Mouse (Mus musculus) intestine, embryonic 15.5 days (tissue): ENCODE data around the gene Gm20388. TPM values are rescaled to one million over a fixed set of nuclear protein-coding genes. Genes with fewer than 3 reads are reported as not detected.

Experiments used
- ATAC-seq: fragments of 200-750 bp; cut with Nextera tagmentation; 2 replicates; pipeline ENCODE4 v1.8.0; 2017; ENCODE audit warnings: moderate TSS enrichment, moderate library complexity
- H3K27ac ChIP-seq: fragments of 300-500 bp; sonication (generic); 2 replicates; pipeline ENCODE4 v1.5.1; 2015; ENCODE audit warnings: mild to moderate bottlenecking, inconsistent platforms
- H3K27me3 ChIP-seq: fragments of 300-500 bp; sonication (generic); replicated peaks from 2 replicates; pipeline ENCODE4 v1.6.1; 2015; ENCODE audit warnings: inconsistent platforms
- H3K36me3 ChIP-seq: fragments of 300-500 bp; sonication (generic); 2 replicates; pipeline ENCODE4 v1.6.1; 2015; ENCODE audit warnings: inconsistent platforms
- H3K4me1 ChIP-seq: fragments of 300-500 bp; sonication (generic); replicated peaks from 2 replicates; pipeline ENCODE4 v1.6.1; 2015; ENCODE audit warnings: inconsistent platforms
- H3K4me2 ChIP-seq: fragments of 300-500 bp; sonication (generic); replicated peaks from 2 replicates; pipeline ENCODE4 v1.6.1; 2015; ENCODE audit warnings: mild to moderate bottlenecking, inconsistent platforms
- H3K4me3 ChIP-seq: fragments of 300-500 bp; sonication (generic); replicated peaks from 2 replicates; pipeline ENCODE4 v1.5.1; 2015; ENCODE audit warnings: inconsistent platforms
- H3K9ac ChIP-seq: fragments of 300-500 bp; sonication (generic); 2 replicates; pipeline ENCODE4 v1.6.1; 2015; ENCODE audit warnings: inconsistent platforms
- H3K9me3 ChIP-seq: fragments of 300-500 bp; sonication (generic); 2 replicates; pipeline ENCODE4 v1.6.1; 2016; ENCODE audit warnings: inconsistent platforms
- WGBS: fragments of 180-500 bp; shearing (Covaris S2); methylation state at CpG from one replicate; pipeline ENCODE4 v1.1.7; 2015; 5-methylcytosine and 5-hydroxymethylcytosine counted together
- polyA plus RNA-seq: library from polyadenylated mRNA; unstranded; fragments of >200 nt; fragmentation: Nextera tagmentation; extraction: Ambion mirVana; gene quantifications from 2 replicates; pipeline ENCODE4 v1.2.1, GENCODE M21; 2015

Gene Gm20388
- polyA plus RNA-seq, 1 experiment from 2014 or later, result not detected

DNA sequence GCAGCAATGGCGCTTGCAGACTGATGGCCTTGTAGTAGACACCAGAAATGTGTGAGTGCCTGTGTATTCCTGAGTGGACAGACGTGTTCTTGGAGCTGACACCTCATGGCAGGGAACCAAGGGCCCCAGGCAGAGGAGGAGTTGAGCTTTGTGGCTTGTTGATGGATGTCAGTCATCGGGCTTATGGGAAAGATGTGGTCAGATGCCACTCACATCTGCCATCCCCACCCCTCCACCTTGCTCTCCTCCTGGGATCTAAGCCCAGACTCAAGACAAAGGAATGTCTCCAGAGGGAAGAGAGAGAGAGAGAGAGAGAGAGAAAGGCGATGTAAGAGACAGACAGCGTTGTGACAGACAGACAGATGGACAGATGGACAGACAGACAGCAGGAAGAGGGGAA, 1378.7 kb downstream of the Gm20388 start:
- Histone ChIP-seq H3K9ac (no peak overlapping the region), H3K4me1 (peaks cover 6% of the 10 kb centered on the region), H3K4me2 (no peak overlapping the region), H3K4me3 (no peak overlapping the region), H3K27me3 (no peaks in the 10 kb centered on the region), H3K36me3 (no peaks in the 10 kb centered on the region), H3K9me3 (no peaks in the 10 kb centered on the region), H3K27ac (no peak overlapping the region)
- ATAC-seq, result no peak
- WGBS, result 80% methylated on average over 5 of the region's 5 CpGs

DNA sequence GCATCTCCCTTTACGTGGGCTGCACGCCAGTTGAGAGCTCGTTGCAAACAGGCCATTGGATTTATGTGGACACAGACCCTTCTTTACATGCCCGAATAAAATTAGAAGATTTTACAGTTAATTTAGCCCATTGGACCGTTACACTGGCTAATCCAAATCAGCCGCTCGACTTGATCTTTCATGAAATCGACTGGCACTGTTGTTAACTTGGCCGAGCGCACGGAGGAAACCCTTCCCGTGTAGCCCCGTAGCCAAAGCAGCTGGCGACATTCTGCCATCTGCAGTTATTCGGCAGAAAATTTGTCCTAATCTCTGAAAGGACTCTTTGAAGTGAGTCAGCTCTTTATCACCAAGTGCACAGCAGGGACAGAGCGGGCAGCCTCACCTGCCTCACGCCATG, 1379.9 kb downstream of the Gm20388 start:
- H3K27ac ChIP-seq, result no peak overlapping the region
- H3K9ac ChIP-seq, result no peak overlapping the region
- no peak overlapping the region for H3K4me2 ChIP-seq
- peaks cover 14% of the 10 kb centered on the region for H3K4me1 ChIP-seq
- H3K36me3 ChIP-seq, result no peaks in the 10 kb centered on the region
- no peak for ATAC-seq
- no peak overlapping the region for H3K4me3 ChIP-seq
- WGBS, result 89% methylated on average over 17 of the region's 17 CpGs
- H3K27me3 ChIP-seq, result peaks cover 3% of the 10 kb centered on the region; the same call in 1 of the 2 replicates
- no peaks in the 10 kb centered on the region for H3K9me3 ChIP-seq

DNA sequence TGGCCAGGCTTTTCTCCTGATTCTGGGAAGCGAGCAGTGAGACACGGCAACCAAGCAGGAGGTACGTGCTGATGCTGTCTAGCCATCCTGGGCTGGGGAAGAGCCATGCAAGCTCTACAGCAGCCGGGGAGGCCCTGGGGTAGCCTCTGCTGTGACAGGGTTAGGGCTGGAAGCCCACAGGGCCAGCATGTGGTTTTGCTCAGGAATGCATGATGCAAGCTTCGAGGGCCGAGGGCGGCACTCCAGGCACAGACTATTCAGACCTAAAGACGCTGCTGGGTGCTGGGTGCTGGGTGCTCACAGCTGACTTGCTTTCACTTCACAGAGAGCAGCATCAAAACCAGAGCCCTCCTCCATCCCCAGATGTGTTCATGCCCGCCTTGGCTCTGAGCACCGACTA, 1382.8 kb downstream of the Gm20388 start:
- no peaks in the 10 kb centered on the region for H3K36me3 ChIP-seq
- WGBS, result 82% methylated on average over 10 of the region's 10 CpGs
- peaks cover 3% of the 10 kb centered on the region; the same call in 1 of the 2 replicates for H3K27me3 ChIP-seq
- no peaks in the 10 kb centered on the region for H3K9me3 ChIP-seq
- H3K4me2 ChIP-seq, result no peak overlapping the region
- H3K27ac ChIP-seq, result no peak overlapping the region
- peaks cover 16% of the 10 kb centered on the region for H3K4me1 ChIP-seq
- H3K4me3 ChIP-seq, result no peak overlapping the region
- ATAC-seq, result no peak
- no peak overlapping the region for H3K9ac ChIP-seq

DNA sequence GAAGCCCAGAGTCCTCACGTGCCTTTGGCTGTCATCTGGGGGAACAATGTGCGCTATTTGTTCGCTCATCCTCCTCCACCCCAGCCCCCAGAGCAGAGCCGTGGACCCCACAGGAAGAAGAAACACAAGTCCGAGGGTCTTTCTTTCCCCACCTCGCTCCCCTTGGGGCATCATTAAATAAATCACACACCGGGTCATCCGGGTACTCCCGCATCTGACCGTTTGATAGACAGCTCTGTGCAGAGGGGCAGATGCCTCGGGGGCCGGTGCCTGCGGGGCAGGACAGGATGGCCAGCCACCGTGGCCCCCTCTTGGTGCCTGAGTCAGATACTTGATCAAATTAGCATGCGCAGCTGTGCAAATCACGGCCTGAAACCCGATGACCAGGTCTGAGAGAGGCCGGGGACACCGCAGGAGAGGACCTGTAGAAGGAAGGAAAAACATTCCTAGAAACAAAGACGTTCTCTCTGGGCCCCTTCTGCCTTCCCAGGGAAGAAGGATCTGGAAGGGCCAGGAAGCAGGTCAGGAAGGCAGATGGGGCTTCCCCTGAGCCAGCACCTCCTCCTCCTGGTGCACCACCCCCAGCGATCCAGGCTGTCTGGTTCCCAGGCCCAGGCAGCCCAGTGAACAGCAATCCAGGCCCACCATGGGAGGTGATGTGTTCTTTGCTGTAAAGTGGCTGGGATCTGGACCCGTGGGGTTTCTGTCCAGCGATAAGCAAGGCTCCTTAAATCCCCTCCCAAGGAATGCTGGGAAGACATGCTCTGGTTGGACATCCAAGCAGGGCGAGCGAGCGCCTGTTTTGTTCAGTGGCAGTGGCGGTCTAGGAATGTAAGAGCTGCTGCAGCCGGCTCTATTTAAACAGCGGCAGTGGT, 1383.8 kb downstream of the Gm20388 start:
- Histone ChIP-seq H3K36me3 (no peaks in the 10 kb centered on the region), H3K27ac (no peak overlapping the region), H3K4me1 (peaks cover 19% of the 10 kb centered on the region), H3K4me3 (no peak overlapping the region), H3K9ac (no peak overlapping the region), H3K27me3 (peaks cover 3% of the 10 kb centered on the region; the same call in 1 of the 2 replicates), H3K4me2 (no peak overlapping the region), H3K9me3 (no peaks in the 10 kb centered on the region)
- WGBS, result 39% methylated on average over 29 of the region's 29 CpGs
- ATAC-seq, result 0 out of 2 replicates have a peak, but pooled peaks have one; percentile 39

DNA sequence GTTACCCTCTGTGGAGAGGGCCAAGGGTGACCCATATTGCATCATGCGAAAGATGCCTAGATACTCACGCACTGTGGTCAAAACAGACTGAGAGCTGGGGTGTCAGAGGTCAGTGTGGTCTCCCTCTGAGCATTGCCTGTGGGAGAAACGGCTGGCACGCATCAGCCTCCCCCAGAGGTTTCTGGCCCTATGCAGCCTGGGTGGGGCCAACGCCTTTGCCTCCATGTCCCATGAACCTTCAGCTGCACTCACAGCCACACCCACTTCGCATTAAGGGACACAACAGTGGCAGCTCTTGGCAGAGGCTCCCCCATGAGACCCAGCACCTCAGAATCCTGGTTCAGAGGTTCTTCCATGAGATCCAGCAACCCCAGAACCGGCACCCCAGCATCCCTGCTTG, 1385.4 kb downstream of the Gm20388 start:
- Histone ChIP-seq H3K27ac (no peak overlapping the region), H3K4me2 (no peak overlapping the region), H3K36me3 (no peaks in the 10 kb centered on the region), H3K4me1 (peaks cover 27% of the 10 kb centered on the region), H3K9me3 (no peaks in the 10 kb centered on the region), H3K4me3 (no peak overlapping the region), H3K27me3 (peaks cover 3% of the 10 kb centered on the region; the same call in 1 of the 2 replicates), H3K9ac (no peak overlapping the region)
- no peak for ATAC-seq
- 86% methylated on average over 7 of the region's 7 CpGs for WGBS

DNA sequence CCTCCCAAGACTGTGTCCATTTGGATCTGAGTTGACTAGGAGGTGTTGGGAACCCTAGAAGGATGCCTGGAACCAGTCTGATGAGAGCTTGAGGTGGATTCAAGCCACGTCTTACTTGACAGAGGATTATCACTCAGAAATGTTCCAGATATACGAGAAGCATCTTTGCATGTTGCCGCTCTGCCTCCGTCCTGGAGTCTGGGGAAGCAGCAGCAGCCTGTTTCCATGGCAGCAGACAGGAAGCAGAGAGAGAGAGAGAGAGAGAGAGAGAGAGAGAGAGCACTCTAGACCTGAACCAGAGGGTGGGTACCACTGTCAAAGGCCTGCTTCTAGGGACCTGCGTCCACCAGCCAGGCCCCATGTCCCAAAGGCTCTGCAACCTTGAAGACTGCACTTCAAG, 1386.0 kb downstream of the Gm20388 start:
- peaks cover 33% of the 10 kb centered on the region for H3K4me1 ChIP-seq
- no peak for ATAC-seq
- no peaks in the 10 kb centered on the region for H3K9me3 ChIP-seq
- no peak overlapping the region for H3K9ac ChIP-seq
- no peak overlapping the region for H3K27ac ChIP-seq
- no peak overlapping the region for H3K4me3 ChIP-seq
- WGBS, result 42% methylated on average over 5 of the region's 5 CpGs
- H3K4me2 ChIP-seq, result no peak overlapping the region
- H3K27me3 ChIP-seq, result peaks cover 3% of the 10 kb centered on the region; the same call in 1 of the 2 replicates
- H3K36me3 ChIP-seq, result no peaks in the 10 kb centered on the region

DNA sequence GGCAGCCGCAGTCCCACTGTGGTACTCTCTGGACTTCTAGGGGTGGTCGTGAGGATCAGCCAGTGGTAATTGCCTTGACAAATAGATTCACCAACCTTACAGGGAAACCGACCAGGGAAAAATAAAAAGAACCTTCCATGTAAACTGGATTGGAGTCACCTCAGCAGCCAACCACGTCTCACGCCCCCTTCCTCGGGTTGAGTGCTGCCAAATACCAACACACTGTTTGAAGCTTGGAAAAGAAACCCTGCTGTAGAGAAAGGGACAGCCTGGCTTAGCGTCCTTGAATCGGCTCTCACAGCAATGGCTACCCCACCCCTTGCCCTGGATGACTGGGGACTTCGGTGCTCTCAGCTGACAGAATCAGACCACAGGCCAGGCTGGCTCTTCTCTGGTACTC, 1386.7 kb downstream of the Gm20388 start:
- H3K9ac ChIP-seq, result no peak overlapping the region
- peaks cover 37% of the 10 kb centered on the region for H3K4me1 ChIP-seq
- peaks cover 3% of the 10 kb centered on the region; the same call in 1 of the 2 replicates for H3K27me3 ChIP-seq
- H3K4me2 ChIP-seq, result no peak overlapping the region
- WGBS, result 77% methylated on average over 9 of the region's 9 CpGs
- H3K36me3 ChIP-seq, result no peaks in the 10 kb centered on the region
- no peak overlapping the region for H3K27ac ChIP-seq
- ATAC-seq, result no peak
- H3K4me3 ChIP-seq, result no peak overlapping the region
- H3K9me3 ChIP-seq, result no peaks in the 10 kb centered on the region

DNA sequence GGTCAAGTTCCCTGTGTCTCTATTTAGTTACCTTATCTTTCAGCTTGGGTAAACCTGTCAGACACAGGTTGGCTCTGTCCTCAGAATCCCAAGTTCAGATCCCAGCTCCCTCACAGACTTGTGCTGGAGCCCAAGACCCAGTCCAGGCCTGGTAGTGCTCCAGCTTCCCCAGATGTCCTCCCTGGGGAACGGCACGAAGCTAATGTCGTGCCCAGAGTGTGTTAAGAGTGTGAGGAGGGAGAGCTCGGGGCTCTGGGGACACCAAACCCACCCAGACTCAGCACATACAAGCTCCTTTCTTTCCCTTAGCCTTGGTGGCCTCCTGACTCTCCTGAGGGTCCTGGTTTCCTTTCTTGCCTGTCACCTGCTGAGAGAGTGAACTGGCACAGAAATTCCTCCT, 1389.4 kb downstream of the Gm20388 start:
- Histone ChIP-seq H3K27me3 (peaks cover 12% of the 10 kb centered on the region; the same call in 1 of the 2 replicates), H3K4me3 (no peak overlapping the region), H3K4me1 (peaks cover 29% of the 10 kb centered on the region), H3K36me3 (no peaks in the 10 kb centered on the region), H3K27ac (no peak overlapping the region), H3K9me3 (no peaks in the 10 kb centered on the region), H3K4me2 (no peak overlapping the region), H3K9ac (no peak overlapping the region)
- no peak for ATAC-seq
- 63% methylated on average over 4 of the region's 4 CpGs for WGBS

DNA sequence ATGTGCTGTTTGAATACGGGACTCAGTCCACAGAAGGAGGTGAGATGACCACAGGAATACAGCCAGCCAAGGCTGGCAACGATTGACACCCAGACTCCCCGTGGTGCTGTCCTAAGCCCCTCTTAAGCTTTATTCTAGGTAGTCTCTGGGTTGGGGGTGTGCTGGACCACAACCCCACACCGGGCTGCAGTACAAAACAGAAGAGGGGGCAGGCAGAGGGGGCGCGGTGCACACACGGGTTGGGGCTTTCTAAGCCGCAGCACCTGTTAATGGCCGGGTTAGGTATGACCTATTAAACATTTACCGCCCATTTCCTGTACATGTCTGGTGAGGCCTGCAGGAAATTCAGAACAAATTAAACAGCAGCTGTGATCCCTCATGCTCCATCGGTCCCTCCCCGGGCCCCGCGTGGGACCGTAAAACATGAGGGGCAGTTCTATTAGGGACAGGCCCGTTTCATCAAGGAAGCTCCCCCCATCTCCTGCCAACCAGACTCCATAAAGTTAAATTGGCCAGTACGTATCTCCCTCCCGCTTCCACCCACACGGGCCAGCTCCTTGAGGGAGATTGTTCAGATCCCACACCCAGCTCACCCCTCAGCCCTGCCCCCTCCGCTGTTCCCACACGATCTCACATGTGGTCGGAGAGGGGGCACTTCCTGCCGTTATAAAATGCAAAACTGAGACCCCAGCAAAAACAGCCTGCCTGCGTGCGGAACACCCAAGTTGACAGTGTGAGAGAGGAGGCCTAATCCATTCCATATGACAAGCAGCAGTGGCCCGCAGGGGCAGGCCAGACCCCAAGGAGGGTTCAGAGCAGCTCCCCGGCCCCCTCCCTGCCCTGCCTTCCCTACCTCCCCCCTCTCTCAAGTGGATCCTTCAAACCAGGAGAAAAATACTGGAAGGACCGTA, 1390.1 kb downstream of the Gm20388 start:
- H3K36me3 ChIP-seq, result no peaks in the 10 kb centered on the region
- peak overlapping the region; percentile 54 for H3K4me2 ChIP-seq
- H3K4me3 ChIP-seq, result 0 out of 2 replicates have a peak overlapping the region, but pooled peaks have one; percentile 6
- WGBS, result 14% methylated on average over 28 of the region's 28 CpGs
- peaks cover 28% of the 10 kb centered on the region for H3K4me1 ChIP-seq
- H3K27ac ChIP-seq, result peak overlapping the region; percentile 85
- no peak overlapping the region for H3K9ac ChIP-seq
- no peaks in the 10 kb centered on the region for H3K9me3 ChIP-seq
- 0 out of 2 replicates have a peak, but pooled peaks cover 9% of the 10 kb centered on the region for H3K27me3 ChIP-seq
- ATAC-seq, result peak; percentile 79

DNA sequence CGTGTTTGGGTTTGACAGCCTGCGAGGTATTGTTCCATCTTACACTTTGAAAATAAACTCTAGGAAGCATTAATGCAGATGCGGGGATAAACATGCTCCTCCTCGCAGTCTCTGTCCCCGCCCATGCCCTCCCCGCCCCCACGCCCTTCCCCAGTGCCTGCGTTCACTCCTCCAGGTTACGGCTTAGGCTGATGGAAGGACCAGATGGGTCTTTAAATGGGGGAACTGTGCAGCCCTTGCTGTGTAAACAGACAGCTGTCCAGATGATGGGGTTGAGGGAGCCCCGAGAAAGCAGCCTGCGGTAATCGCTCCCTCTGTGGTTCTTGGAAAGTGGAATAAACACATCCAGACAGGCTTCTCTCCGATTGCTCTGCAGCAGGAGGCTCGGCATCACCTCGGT, 1390.8 kb downstream of the Gm20388 start:
- WGBS, result 15% methylated on average over 15 of the region's 15 CpGs
- H3K4me3 ChIP-seq, result 0 out of 2 replicates have a peak overlapping the region, but pooled peaks have one; percentile 6
- H3K27me3 ChIP-seq, result 0 out of 2 replicates have a peak, but pooled peaks cover 9% of the 10 kb centered on the region
- H3K4me2 ChIP-seq, result peak overlapping the region; percentile 54
- no peak overlapping the region for H3K9ac ChIP-seq
- no peaks in the 10 kb centered on the region for H3K36me3 ChIP-seq
- no peaks in the 10 kb centered on the region for H3K9me3 ChIP-seq
- peak; percentile 46 for ATAC-seq
- peaks cover 24% of the 10 kb centered on the region for H3K4me1 ChIP-seq
- peak overlapping the region; percentile 85 for H3K27ac ChIP-seq

DNA sequence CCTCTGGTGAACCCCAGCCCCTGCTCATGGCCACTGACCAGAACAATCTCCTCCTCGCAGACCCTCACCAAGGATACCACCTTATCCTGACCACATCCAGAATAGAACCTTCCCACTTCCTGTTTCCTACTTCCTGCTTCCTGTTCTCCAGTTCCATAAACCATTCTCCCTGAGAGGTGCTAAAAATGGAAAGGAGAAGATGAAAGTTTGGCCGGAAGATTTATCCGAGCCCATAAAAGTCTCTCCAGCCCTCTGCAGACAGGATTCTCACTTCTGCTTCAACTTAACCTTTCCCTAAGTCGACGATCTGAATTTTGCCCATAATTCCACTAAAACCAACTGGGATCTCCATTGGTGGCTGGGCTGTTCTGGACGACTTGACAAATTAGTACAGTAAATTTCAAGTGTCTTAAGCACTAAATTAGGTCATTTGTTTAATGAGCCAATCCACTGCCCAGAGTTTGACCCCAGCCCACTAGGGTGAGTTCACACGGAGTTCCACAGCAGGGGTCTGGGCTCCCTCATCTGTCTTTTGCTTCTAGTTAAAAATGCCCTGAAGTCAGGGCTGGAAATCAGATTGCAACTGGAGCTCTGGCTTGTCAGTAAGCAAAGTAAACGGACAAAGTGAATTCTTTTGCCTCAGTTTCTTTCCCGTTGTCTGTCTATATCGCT, 1391.5 kb downstream of the Gm20388 start:
- 40% methylated on average over 10 of the region's 10 CpGs for WGBS
- peaks cover 21% of the 10 kb centered on the region for H3K4me1 ChIP-seq
- H3K27me3 ChIP-seq, result 0 out of 2 replicates have a peak, but pooled peaks cover 9% of the 10 kb centered on the region
- H3K4me2 ChIP-seq, result peak overlapping the region; percentile 54
- H3K9me3 ChIP-seq, result no peaks in the 10 kb centered on the region
- no peak for ATAC-seq
- H3K36me3 ChIP-seq, result no peaks in the 10 kb centered on the region
- H3K9ac ChIP-seq, result no peak overlapping the region
- H3K4me3 ChIP-seq, result no peak overlapping the region
- H3K27ac ChIP-seq, result peak overlapping the region; percentile 85
